Mouse (Mus musculus): ENCODE measurements around the gene Arhgap17. TPM values are rescaled to one million over a fixed set of nuclear protein-coding genes. Genes with fewer than 3 reads are reported as not detected.

Arhgap17 gene
- total RNA-seq, 1 experiment from 2014 or later: 105 TPM

- no peak for ATAC-seq (ENCODE audit: extremely low read depth, insufficient number of reproducible peaks, low FRiP score, poor library complexity, severe bottlenecking)
Observed at GRCm38 (mm10) chr7:123300258-123300657, 69.5 kb downstream of the Arhgap17 start.

GRCm38 (mm10) chr7:123298225-123298624 lies 71.5 kb downstream of the Arhgap17 start:
- no peak for ATAC-seq (ENCODE audit: extremely low read depth, insufficient number of reproducible peaks, low FRiP score, poor library complexity, severe bottlenecking)

- ATAC-seq (ENCODE audit: extremely low read depth, insufficient number of reproducible peaks, low FRiP score, poor library complexity, severe bottlenecking): no peak
Observed at GRCm38 (mm10) chr7:123296097-123296496, 73.6 kb downstream of the Arhgap17 start.

GRCm38 (mm10) chr7:123295423-123295822 lies 74.3 kb downstream of the Arhgap17 start:
- no peak for ATAC-seq (ENCODE audit: extremely low read depth, insufficient number of reproducible peaks, low FRiP score, poor library complexity, severe bottlenecking)

GRCm38 (mm10) chr7:123293898-123294297 lies 75.8 kb downstream of the Arhgap17 start:
- no peak for ATAC-seq (ENCODE audit: extremely low read depth, insufficient number of reproducible peaks, low FRiP score, poor library complexity, severe bottlenecking)

GRCm38 (mm10) chr7:123291942-123292341 lies 77.8 kb downstream of the Arhgap17 start:
- no peak for ATAC-seq (ENCODE audit: extremely low read depth, insufficient number of reproducible peaks, low FRiP score, poor library complexity, severe bottlenecking)

- ATAC-seq (ENCODE audit: extremely low read depth, insufficient number of reproducible peaks, low FRiP score, poor library complexity, severe bottlenecking): no peak
Observed at GRCm38 (mm10) chr7:123289176-123289575, 80.5 kb downstream of the Arhgap17 start.

- ATAC-seq (ENCODE audit: extremely low read depth, insufficient number of reproducible peaks, low FRiP score, poor library complexity, severe bottlenecking): no peak
Observed at GRCm38 (mm10) chr7:123287903-123288302, 81.8 kb downstream of the Arhgap17 start.

- ATAC-seq (ENCODE audit: extremely low read depth, insufficient number of reproducible peaks, low FRiP score, poor library complexity, severe bottlenecking): no peak
Observed at GRCm38 (mm10) chr7:123285896-123286295, 83.8 kb downstream of the Arhgap17 start.

GRCm38 (mm10) chr7:123283826-123284225 lies 85.9 kb downstream of the Arhgap17 start:
- ATAC-seq (ENCODE audit: extremely low read depth, insufficient number of reproducible peaks, low FRiP score, poor library complexity, severe bottlenecking): no peak

- ATAC-seq (ENCODE audit: extremely low read depth, insufficient number of reproducible peaks, low FRiP score, poor library complexity, severe bottlenecking): no peak
Observed at GRCm38 (mm10) chr7:123279797-123280196, 89.9 kb downstream of the Arhgap17 start.

- ATAC-seq (ENCODE audit: extremely low read depth, insufficient number of reproducible peaks, low FRiP score, poor library complexity, severe bottlenecking): no peak
Observed at GRCm38 (mm10) chr7:123276568-123276967, 93.1 kb downstream of the Arhgap17 start.

GRCm38 (mm10) chr7:123273056-123273455 lies 96.7 kb downstream of the Arhgap17 start:
- ATAC-seq (ENCODE audit: extremely low read depth, insufficient number of reproducible peaks, low FRiP score, poor library complexity, severe bottlenecking): no peak

- ATAC-seq (ENCODE audit: extremely low read depth, insufficient number of reproducible peaks, low FRiP score, poor library complexity, severe bottlenecking): no peak
Observed at GRCm38 (mm10) chr7:123258103-123258502, 111.6 kb downstream of the Arhgap17 start.

GRCm38 (mm10) chr7:123254196-123254970 lies 115.3 kb downstream of the Arhgap17 start:
- ATAC-seq (ENCODE audit: extremely low read depth, insufficient number of reproducible peaks, low FRiP score, poor library complexity, severe bottlenecking): no peak

GRCm38 (mm10) chr7:123253396-123253795 lies 116.3 kb downstream of the Arhgap17 start:
- ATAC-seq (ENCODE audit: extremely low read depth, insufficient number of reproducible peaks, low FRiP score, poor library complexity, severe bottlenecking): no peak

- no peak for ATAC-seq (ENCODE audit: extremely low read depth, insufficient number of reproducible peaks, low FRiP score, poor library complexity, severe bottlenecking)
Observed at GRCm38 (mm10) chr7:123251343-123251742, 118.4 kb downstream of the Arhgap17 start.

GRCm38 (mm10) chr7:123248166-123248565 lies 121.5 kb downstream of the Arhgap17 start:
- no peak for ATAC-seq (ENCODE audit: extremely low read depth, insufficient number of reproducible peaks, low FRiP score, poor library complexity, severe bottlenecking)

- ATAC-seq (ENCODE audit: extremely low read depth, insufficient number of reproducible peaks, low FRiP score, poor library complexity, severe bottlenecking): no peak
Observed at GRCm38 (mm10) chr7:123246504-123247084, 123.1 kb downstream of the Arhgap17 start.

- ATAC-seq (ENCODE audit: extremely low read depth, insufficient number of reproducible peaks, low FRiP score, poor library complexity, severe bottlenecking): no peak
Observed at GRCm38 (mm10) chr7:123244833-123245232, 124.9 kb downstream of the Arhgap17 start.

Measured in neutrophil, adult 5-6 weeks (primary cell).